Mouse (Mus musculus) limb, embryonic 13.5 days (tissue): ENCODE measurements around the gene Fzd7. TPM values are rescaled to one million over a fixed set of nuclear protein-coding genes. Genes with fewer than 3 reads are reported as not detected.
A peak's percentile ranks its signal among the peaks of the same experiment; 100 is the strongest.

Experiments used
- ATAC-seq: fragments of 200-750 bp; cut with Nextera tagmentation; 2 replicates; pipeline ENCODE4 v1.8.0; 2017; ENCODE audit warnings: low read depth, moderate number of reproducible peaks, moderate TSS enrichment; ENCODE audit not compliant: low FRiP score
- H3K27ac ChIP-seq: fragments of 300-500 bp; sonication (generic); 2 replicates; pipeline ENCODE4 v1.5.1; 2015; ENCODE audit warnings: inconsistent platforms, mild to moderate bottlenecking, moderate library complexity
- H3K27me3 ChIP-seq: fragments of 300-500 bp; sonication (generic); 2 replicates; pipeline ENCODE4 v1.6.1; 2015; ENCODE audit warnings: mild to moderate bottlenecking, inconsistent platforms
- H3K36me3 ChIP-seq: fragments of 300-500 bp; sonication (generic); 2 replicates; pipeline ENCODE4 v1.6.1; 2015; ENCODE audit warnings: inconsistent platforms, mild to moderate bottlenecking, moderate library complexity
- H3K4me1 ChIP-seq: fragments of 300-500 bp; sonication (generic); 2 replicates; pipeline ENCODE4 v1.6.1; 2015; ENCODE audit warnings: inconsistent platforms
- H3K4me2 ChIP-seq: fragments of 300-500 bp; sonication (generic); replicated peaks from 2 replicates; pipeline ENCODE4 v1.6.1; 2015; ENCODE audit warnings: inconsistent platforms, mild to moderate bottlenecking, moderate library complexity
- H3K4me3 ChIP-seq: fragments of 300-500 bp; sonication (generic); 2 replicates; pipeline ENCODE4 v1.5.1; 2015; ENCODE audit warnings: moderate library complexity, mild to moderate bottlenecking, inconsistent platforms
- H3K9ac ChIP-seq: fragments of 300-500 bp; sonication (generic); 2 replicates; pipeline ENCODE4 v1.6.1; 2015; ENCODE audit warnings: mild to moderate bottlenecking, inconsistent platforms
- H3K9me3 ChIP-seq: fragments of 300-500 bp; sonication (generic); 2 replicates; pipeline ENCODE4 v1.6.1; 2016; ENCODE audit warnings: inconsistent platforms
- WGBS: fragments of 180-500 bp; shearing (Covaris S2); methylation state at CpG from one replicate; pipeline ENCODE4 v1.1.7; 2015; 5-methylcytosine and 5-hydroxymethylcytosine counted together
- polyA plus RNA-seq: library from polyadenylated mRNA; unstranded; fragments of >200 nt; fragmentation: Nextera tagmentation; extraction: Ambion mirVana; gene quantifications from 2 replicates; pipeline ENCODE4 v1.2.1, GENCODE M21; 2015

The Fzd7 gene
- polyA plus RNA-seq, 1 experiment from 2014 or later = 13.4 TPM

GRCm38 (mm10) chr1:59485803-59486202 lies 3.6 kb downstream of the Fzd7 start:
- H3K27me3 ChIP-seq = no peaks in the 10 kb centered on the region
- WGBS = 52% methylated on average over 4 of the region's 4 CpGs
- peaks cover 25% of the 10 kb centered on the region for H3K36me3 ChIP-seq
- no peak for ATAC-seq
- peaks cover 57% of the 10 kb centered on the region for H3K4me1 ChIP-seq
- H3K9ac ChIP-seq = peak overlapping the region; percentile 98
- H3K4me2 ChIP-seq = peak overlapping the region; percentile 99
- no peaks in the 10 kb centered on the region for H3K9me3 ChIP-seq
- peak overlapping the region; percentile 93 for H3K4me3 ChIP-seq
- no peak overlapping the region for H3K27ac ChIP-seq

- H3K4me2 ChIP-seq = peak overlapping the region; percentile 59
- peaks cover 70% of the 10 kb centered on the region for H3K4me1 ChIP-seq
- no peaks in the 10 kb centered on the region for H3K27me3 ChIP-seq
- H3K36me3 ChIP-seq = peaks cover 25% of the 10 kb centered on the region
- peak overlapping the region; percentile 56 for H3K9ac ChIP-seq
- ATAC-seq = no peak
- no peaks in the 10 kb centered on the region for H3K9me3 ChIP-seq
- WGBS = 11% methylated on average over 10 of the region's 10 CpGs
- peak overlapping the region; percentile 61 for H3K27ac ChIP-seq
- peak overlapping the region; percentile 29 for H3K4me3 ChIP-seq
These were observed 5.4 kb downstream of the Fzd7 start for GRCm38 (mm10) chr1:59487651-59488051.

- 43% methylated on average over 4 of the region's 4 CpGs for WGBS
- no peak overlapping the region for H3K9ac ChIP-seq
- H3K4me3 ChIP-seq = no peak overlapping the region
- no peak for ATAC-seq
- H3K36me3 ChIP-seq = peaks cover 25% of the 10 kb centered on the region
- no peaks in the 10 kb centered on the region for H3K9me3 ChIP-seq
- no peaks in the 10 kb centered on the region for H3K27me3 ChIP-seq
- no peak overlapping the region; the same call in 1 of the 2 replicates for H3K27ac ChIP-seq
- H3K4me1 ChIP-seq = peaks cover 75% of the 10 kb centered on the region
- H3K4me2 ChIP-seq = peak overlapping the region; percentile 59; the same call in 1 of the 2 replicates
These were observed 6.3 kb downstream of the Fzd7 start for GRCm38 (mm10) chr1:59488481-59488880.

GRCm38 (mm10) chr1:59488991-59489390 lies 6.8 kb downstream of the Fzd7 start:
- no peak overlapping the region for H3K4me3 ChIP-seq
- peak overlapping the region; percentile 48; the same call in 1 of the 2 replicates for H3K27ac ChIP-seq
- H3K36me3 ChIP-seq = peaks cover 25% of the 10 kb centered on the region
- 30% methylated on average over 4 of the region's 4 CpGs for WGBS
- no peak for ATAC-seq
- H3K9me3 ChIP-seq = no peaks in the 10 kb centered on the region
- peaks cover 74% of the 10 kb centered on the region for H3K4me1 ChIP-seq
- H3K27me3 ChIP-seq = no peaks in the 10 kb centered on the region
- H3K9ac ChIP-seq = no peak overlapping the region
- H3K4me2 ChIP-seq = peak overlapping the region; percentile 9; the same call in 1 of the 2 replicates

- H3K4me3 ChIP-seq = no peak overlapping the region
- H3K27ac ChIP-seq = no peak overlapping the region
- no peaks in the 10 kb centered on the region for H3K9me3 ChIP-seq
- H3K9ac ChIP-seq = no peak overlapping the region
- no peak overlapping the region for H3K4me2 ChIP-seq
- peaks cover 60% of the 10 kb centered on the region for H3K4me1 ChIP-seq
- no peaks in the 10 kb centered on the region for H3K27me3 ChIP-seq
- H3K36me3 ChIP-seq = peaks cover 16% of the 10 kb centered on the region
- ATAC-seq = no peak
- 85% methylated on average over 9 of the region's 9 CpGs for WGBS
These were observed 9.3 kb downstream of the Fzd7 start for GRCm38 (mm10) chr1:59491517-59491916.

- ATAC-seq = no peak
- H3K4me1 ChIP-seq = peaks cover 53% of the 10 kb centered on the region
- no peak overlapping the region for H3K27ac ChIP-seq
- no peak overlapping the region for H3K4me2 ChIP-seq
- no peaks in the 10 kb centered on the region for H3K9me3 ChIP-seq
- whole genome bisulfite sequencing = 55% methylated on average over 4 of the region's 4 CpGs
- H3K9ac ChIP-seq = no peak overlapping the region
- H3K36me3 ChIP-seq = peaks cover 16% of the 10 kb centered on the region
- H3K27me3 ChIP-seq = no peaks in the 10 kb centered on the region
- no peak overlapping the region for H3K4me3 ChIP-seq
These were observed 10.2 kb downstream of the Fzd7 start for GRCm38 (mm10) chr1:59492432-59492831.

- no peak overlapping the region for H3K4me2 ChIP-seq
- H3K4me1 ChIP-seq = peaks cover 37% of the 10 kb centered on the region
- no peak overlapping the region for H3K27ac ChIP-seq
- no peak overlapping the region for H3K4me3 ChIP-seq
- WGBS = 91% methylated on average over 5 of the region's 5 CpGs
- no peak overlapping the region for H3K9ac ChIP-seq
- ATAC-seq = no peak
- H3K36me3 ChIP-seq = no peaks in the 10 kb centered on the region; the same call in 1 of the 2 replicates
- no peaks in the 10 kb centered on the region for H3K9me3 ChIP-seq
- H3K27me3 ChIP-seq = no peaks in the 10 kb centered on the region
These were observed 13.7 kb downstream of the Fzd7 start for GRCm38 (mm10) chr1:59495970-59496369.

GRCm38 (mm10) chr1:59497741-59498613 lies 15.8 kb downstream of the Fzd7 start:
- H3K9ac ChIP-seq = no peak overlapping the region
- no peak overlapping the region for H3K27ac ChIP-seq
- H3K27me3 ChIP-seq = no peaks in the 10 kb centered on the region
- no peak overlapping the region for H3K4me3 ChIP-seq
- H3K36me3 ChIP-seq = no peaks in the 10 kb centered on the region
- H3K4me2 ChIP-seq = no peak overlapping the region
- WGBS = 80% methylated on average over 6 of the region's 6 CpGs
- ATAC-seq = no peak
- H3K4me1 ChIP-seq = peaks cover 19% of the 10 kb centered on the region
- no peaks in the 10 kb centered on the region for H3K9me3 ChIP-seq

- H3K27me3 ChIP-seq = no peaks in the 10 kb centered on the region
- no peak overlapping the region for H3K9ac ChIP-seq
- H3K4me2 ChIP-seq = no peak overlapping the region
- ATAC-seq = no peak
- no peak overlapping the region for H3K4me3 ChIP-seq
- 63% methylated on average over 3 of the region's 3 CpGs for WGBS
- no peaks in the 10 kb centered on the region for H3K9me3 ChIP-seq
- peaks cover 17% of the 10 kb centered on the region; the same call in 1 of the 2 replicates for H3K4me1 ChIP-seq
- no peaks in the 10 kb centered on the region for H3K36me3 ChIP-seq
- H3K27ac ChIP-seq = no peak overlapping the region
These were observed 17.1 kb downstream of the Fzd7 start for GRCm38 (mm10) chr1:59499327-59499726.

GRCm38 (mm10) chr1:59502355-59502754 lies 20.1 kb downstream of the Fzd7 start:
- no peaks in the 10 kb centered on the region for H3K9me3 ChIP-seq
- H3K4me3 ChIP-seq = no peak overlapping the region
- no peak for ATAC-seq
- H3K4me1 ChIP-seq = peaks cover 10% of the 10 kb centered on the region; the same call in 1 of the 2 replicates
- H3K27me3 ChIP-seq = no peaks in the 10 kb centered on the region
- 71% methylated on average over 2 of the region's 2 CpGs for WGBS
- H3K27ac ChIP-seq = no peak overlapping the region
- H3K36me3 ChIP-seq = no peaks in the 10 kb centered on the region
- H3K9ac ChIP-seq = no peak overlapping the region
- no peak overlapping the region for H3K4me2 ChIP-seq

- Histone ChIP-seq H3K4me1 (peaks cover 16% of the 10 kb centered on the region), H3K27me3 (no peaks in the 10 kb centered on the region), H3K4me2 (no peak overlapping the region), H3K9ac (no peak overlapping the region), H3K9me3 (no peaks in the 10 kb centered on the region), H3K4me3 (no peak overlapping the region), H3K27ac (0 out of 2 replicates have a peak overlapping the region, but pooled peaks have one; percentile 33), H3K36me3 (no peaks in the 10 kb centered on the region)
- ATAC-seq = peak; percentile 64; the same call in 1 of the 2 replicates
- WGBS = 35% methylated on average over 7 of the region's 7 CpGs
These were observed 21.6 kb downstream of the Fzd7 start for GRCm38 (mm10) chr1:59503659-59504301.

- WGBS = 71% methylated on average over 2 of the region's 2 CpGs
- H3K36me3 ChIP-seq = no peaks in the 10 kb centered on the region
- H3K27me3 ChIP-seq = no peaks in the 10 kb centered on the region
These were observed 22.1 kb downstream of the Fzd7 start for GRCm38 (mm10) chr1:59504302-59504700.

More at GRCm38 (mm10) chr1:59504302-59504700, 22.1 kb downstream of the Fzd7 start:
- H3K27ac ChIP-seq = no peak overlapping the region
- H3K4me2 ChIP-seq = no peak overlapping the region
- peaks cover 20% of the 10 kb centered on the region for H3K4me1 ChIP-seq
- H3K9me3 ChIP-seq = no peaks in the 10 kb centered on the region
- no peak overlapping the region for H3K9ac ChIP-seq
- H3K4me3 ChIP-seq = no peak overlapping the region
- no peak for ATAC-seq
